Mouse (Mus musculus) left cerebral cortex, adult 2 months (tissue): ENCODE data around the gene Inpp5a. TPM values are rescaled to one million over a fixed set of nuclear protein-coding genes. Genes with fewer than 3 reads are reported as not detected.

Source experiments
- DNase-seq, 2 experiments: peaks; one replicate each; pipeline ENCODE4 v3.0.0; 2021 to 2022; ENCODE audit warnings: low spot score in 2 of 2, mixed read lengths in 1 of 2; ENCODE audit errors: extremely low spot score in 1 of 2
- H3K27ac ChIP-seq: fragments of 200-600 bp; 2 replicates; pipeline ENCODE4 v1.8.1; 2022
- H3K4me3 ChIP-seq: fragments of 200-600 bp; 2 replicates; pipeline ENCODE4 v1.8.1; 2022
- CTCF ChIP-seq: fragments of 200-600 bp; IDR thresholded peaks from 2 replicates; pipeline ENCODE4 v1.8.1; 2022; ENCODE audit warnings: antibody characterized with exemption, mild to moderate bottlenecking, moderate library complexity
- intact Hi-C: fragments of 180-260 bp; cut with DNase I; formaldehyde crosslinking; loops from one replicate; pipeline ENCODE4 v1.15.1; 2025
- total RNA-seq, 2 experiments: library from RNA; stranded (reverse); gene quantifications; 2 replicates each; pipeline ENCODE4 v1.2.3; 2021

Gene Inpp5a
- total RNA-seq, 2 experiments from 2014 or later: 56.6 to 58.5 TPM

GRCm38 (mm10) chr7:139454285-139454684, 65.4 kb downstream of the Inpp5a start:
- H3K4me3 ChIP-seq: no peak overlapping the region
- DNase-seq: no peak
- intact Hi-C loops: no loop called here
- no peak for TF ChIP-seq CTCF
- H3K27ac ChIP-seq: no peak overlapping the region

DNA sequence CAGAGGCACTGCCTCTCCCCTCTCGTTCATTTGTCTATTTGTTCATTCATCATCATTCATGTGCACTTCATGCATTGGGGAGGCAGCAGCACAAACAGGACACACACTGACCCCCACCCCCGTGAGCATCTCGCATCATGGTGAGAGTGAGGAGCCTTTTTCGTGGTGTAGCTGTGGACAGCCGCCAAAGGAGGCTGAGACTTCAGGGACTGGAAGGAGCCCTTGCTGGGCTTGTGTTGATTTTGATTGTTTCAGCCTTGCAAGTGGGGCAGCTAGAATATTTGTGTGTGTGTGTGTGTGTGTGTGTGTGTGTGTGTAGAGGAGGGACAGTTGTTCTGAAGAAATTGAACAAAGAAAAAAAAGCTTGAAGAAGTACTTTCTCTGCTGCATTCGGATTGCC, 67.8 kb downstream of the Inpp5a start:
- TF ChIP-seq CTCF: no peak
- Histone ChIP-seq H3K4me3 (no peak overlapping the region), H3K27ac (no peak overlapping the region)
- no peak for DNase-seq
- intact Hi-C loops: no loop called here

GRCm38 (mm10) chr7:139461344-139461743, 72.4 kb downstream of the Inpp5a start:
- no peak overlapping the region for H3K27ac ChIP-seq
- no peak overlapping the region for H3K4me3 ChIP-seq
- TF ChIP-seq CTCF: no peak
- no peak for DNase-seq
- intact Hi-C loops: no loop called here

DNA sequence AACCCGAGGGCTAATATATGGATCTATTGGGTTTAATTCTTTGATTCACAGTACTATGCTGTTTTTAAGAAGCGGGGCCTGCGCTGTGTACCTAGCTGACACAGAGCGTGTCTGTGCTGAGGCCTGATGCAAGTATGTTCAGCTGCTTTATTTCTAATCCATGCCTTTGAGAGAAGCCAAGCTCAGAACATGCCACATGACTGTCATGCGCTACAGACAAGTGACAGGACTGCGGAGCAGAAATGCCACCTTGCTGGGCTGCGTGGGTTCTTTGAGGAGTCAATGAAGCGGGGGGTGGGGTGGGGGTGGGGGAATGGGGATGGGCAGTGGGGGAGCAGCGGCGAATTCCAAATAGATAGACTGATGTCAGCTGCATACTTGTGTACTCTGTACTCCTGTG, 73.2 kb downstream of the Inpp5a start:
- no peak for TF ChIP-seq CTCF
- Histone ChIP-seq H3K4me3 (no peak overlapping the region), H3K27ac (no peak overlapping the region)
- intact Hi-C loops: no loop called here
- no peak for DNase-seq

GRCm38 (mm10) chr7:139465538-139465937, 76.6 kb downstream of the Inpp5a start:
- no peak overlapping the region for H3K27ac ChIP-seq
- TF ChIP-seq CTCF: no peak
- intact Hi-C loops: no loop called here
- no peak overlapping the region for H3K4me3 ChIP-seq
- DNase-seq: no peak

DNA sequence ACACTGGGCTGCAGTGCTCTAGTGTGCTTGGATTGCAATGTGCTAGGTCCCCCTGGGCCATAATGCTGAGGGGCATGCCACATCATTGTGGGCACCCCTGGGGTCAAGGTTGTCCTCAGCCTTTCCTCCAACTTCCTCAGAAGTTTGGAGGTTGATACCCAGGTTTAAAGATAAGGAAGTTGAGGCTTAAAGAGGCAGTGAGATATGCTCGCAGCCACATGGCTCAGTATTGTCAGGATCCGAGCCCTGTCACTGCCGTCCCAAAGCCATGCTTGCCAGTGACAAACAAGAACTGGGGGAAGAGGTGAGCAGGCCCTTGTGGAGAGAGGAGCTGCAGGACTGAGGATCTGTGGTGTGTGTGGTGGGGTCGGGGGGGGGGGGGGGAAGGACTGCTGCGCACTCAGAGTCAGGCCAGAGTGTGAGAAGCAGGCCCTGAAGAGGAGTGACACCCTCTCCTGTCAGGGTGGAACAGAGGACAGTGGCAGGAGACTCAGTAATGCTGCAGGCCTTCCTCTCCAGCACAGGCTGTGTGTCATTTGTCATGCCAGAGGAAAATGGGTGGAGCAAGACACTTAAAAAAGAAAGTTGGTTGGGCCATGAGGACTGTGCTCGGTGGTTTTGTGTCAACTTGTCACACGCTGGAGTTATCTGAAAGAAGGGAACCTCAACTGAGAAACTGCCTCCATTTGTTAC, 77.7 kb downstream of the Inpp5a start:
- no peak overlapping the region for H3K27ac ChIP-seq
- no peak overlapping the region for H3K4me3 ChIP-seq

GRCm38 (mm10) chr7:139467177-139467895, 78.4 kb downstream of the Inpp5a start:
- no peak for DNase-seq
- 0 out of 2 replicates have a peak overlapping the region, but pooled peaks have one; percentile 19 for H3K27ac ChIP-seq
- H3K4me3 ChIP-seq: no peak overlapping the region
- no peak for TF ChIP-seq CTCF
- intact Hi-C loops: no loop called here

More for the DNA sequence above, 77.7 kb downstream of the Inpp5a start:
- intact Hi-C loops: no loop called here
- TF ChIP-seq CTCF: no peak
- no peak for DNase-seq

DNA sequence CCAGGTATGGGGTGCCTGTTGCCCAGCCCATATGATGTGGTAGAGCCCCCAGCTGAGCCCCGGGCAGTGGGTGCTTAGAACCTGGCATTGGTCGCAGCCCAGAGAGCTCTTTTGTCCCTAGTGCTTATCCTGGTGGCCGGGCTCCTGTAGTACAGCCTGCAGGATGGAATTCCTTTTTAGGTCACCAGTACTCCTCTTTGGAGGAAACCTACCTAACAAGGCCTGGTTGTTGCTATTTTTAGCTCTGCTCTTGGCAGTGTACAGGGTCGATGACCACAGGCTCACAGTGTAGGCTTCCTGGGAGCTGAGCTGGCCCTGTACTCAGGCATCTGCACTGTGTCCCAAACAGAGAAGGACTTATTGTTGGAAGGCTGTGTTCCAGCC, 79.0 kb downstream of the Inpp5a start:
- 0 out of 2 replicates have a peak overlapping the region, but pooled peaks have one; percentile 19 for H3K27ac ChIP-seq
- no peak overlapping the region for H3K4me3 ChIP-seq
- intact Hi-C loops: no loop called here
- no peak for DNase-seq
- peak; percentile 26 for TF ChIP-seq CTCF

DNA sequence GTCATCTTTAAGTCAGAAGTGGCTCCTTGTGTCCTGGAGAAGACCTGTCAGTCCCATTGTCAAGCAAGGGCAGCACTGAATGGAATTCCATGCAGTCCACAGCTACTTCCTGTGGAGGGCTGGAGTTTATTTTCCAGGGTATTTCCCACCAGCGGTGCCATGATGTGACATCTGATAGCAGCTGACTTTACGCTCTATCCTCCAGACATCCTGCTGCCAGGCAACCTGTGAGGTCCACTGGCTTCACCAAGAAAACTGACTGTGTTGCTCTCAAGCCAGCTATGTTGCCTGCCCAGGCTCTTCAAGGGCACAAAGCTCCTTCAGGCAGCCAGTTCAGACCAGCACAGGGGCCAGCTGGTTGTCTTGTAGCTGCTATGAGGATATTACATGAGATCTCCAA, 79.5 kb downstream of the Inpp5a start:
- H3K27ac ChIP-seq: no peak overlapping the region; the same call in 1 of the 2 replicates
- no peak overlapping the region for H3K4me3 ChIP-seq
- TF ChIP-seq CTCF: no peak
- DNase-seq: no peak
- intact Hi-C loops: no loop called here

DNA sequence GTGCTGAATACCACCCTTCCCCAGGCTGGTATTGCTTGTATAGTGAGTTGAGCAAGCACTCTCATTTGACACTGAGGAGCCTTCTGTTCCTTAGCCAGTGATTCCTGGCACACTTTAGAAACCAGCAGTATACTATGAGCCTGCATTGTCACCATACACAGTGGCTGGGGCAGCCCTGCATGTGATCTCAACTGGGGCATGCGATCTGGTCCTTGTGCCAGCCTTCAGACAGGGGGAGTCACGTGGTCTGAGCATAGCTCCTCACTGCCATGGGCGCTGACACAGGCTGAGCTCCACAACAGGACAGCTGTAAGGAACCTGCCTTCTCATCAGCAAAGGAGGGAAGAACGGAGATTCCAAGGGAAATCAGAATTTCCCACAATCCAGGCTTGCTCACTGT, 80.5 kb downstream of the Inpp5a start:
- no peak for TF ChIP-seq CTCF
- Histone ChIP-seq H3K4me3 (no peak overlapping the region), H3K27ac (no peak overlapping the region)
- intact Hi-C loops: no loop called here
- no peak for DNase-seq

DNA sequence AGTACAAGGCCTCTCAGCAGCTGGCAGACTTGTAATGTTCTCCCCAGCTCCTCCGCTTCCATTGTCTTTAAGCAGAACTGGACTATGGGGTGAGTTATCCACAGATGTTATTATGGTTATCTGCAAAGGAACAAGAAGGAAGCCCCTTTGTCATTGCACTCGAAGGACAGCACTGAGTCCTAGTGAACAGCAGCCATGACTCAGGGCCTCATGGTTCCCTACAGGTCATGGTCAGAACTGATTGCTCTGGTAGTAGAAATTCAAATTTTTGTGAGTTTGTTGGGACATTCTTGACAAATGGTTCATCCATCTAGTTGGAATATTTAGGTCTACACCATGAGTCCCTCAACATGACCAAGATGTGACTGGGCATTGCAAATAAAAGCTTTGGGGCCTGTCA, 81.6 kb downstream of the Inpp5a start:
- no peak; the same call in 1 of the 2 replicates for TF ChIP-seq CTCF
- Histone ChIP-seq H3K4me3 (no peak overlapping the region), H3K27ac (no peak overlapping the region)
- intact Hi-C loops: loop anchor here (5.0 kb wide), 1 partner anchor 223 kb away; the partner anchor contains the start of gene Pwwp2b
- no peak for DNase-seq

- Histone ChIP-seq H3K4me3 (no peak overlapping the region), H3K27ac (no peak overlapping the region; the same call in 1 of the 2 replicates)
- DNase-seq: no peak
- no peak for TF ChIP-seq CTCF
- intact Hi-C loops: loop anchor here (2.0 to 5.0 kb wide), 3 partner anchors 81 to 239 kb away; partner anchors contain the start of gene Pwwp2b
These were observed 83.1 kb downstream of the Inpp5a start for GRCm38 (mm10) chr7:139472052-139472451.
